Mouse (Mus musculus) embryonic fibroblast, embryonic 13.5 days (primary cell): ENCODE results near the gene Zc3hav1.

Source experiments
- CTCF ChIP-seq: IDR thresholded peaks from 2 replicates; pipeline ENCODE4 v1.5.1; 2011; ENCODE audit warnings: mild to moderate bottlenecking, control low read depth, low read length, moderate library complexity, borderline replicate concordance; ENCODE audit not compliant: insufficient read depth
- POLR2A ChIP-seq: IDR thresholded peaks from 2 replicates; pipeline ENCODE4 v1.6.1; 2011; ENCODE audit warnings: low read depth, mild to moderate bottlenecking, control low read depth, low read length, moderate library complexity

- TF ChIP-seq CTCF (no peak), POLR2A (no peak)
These were observed 98.6 kb downstream of the Zc3hav1 start for GRCm38 (mm10) chr6:38255794-38256193.
